Mouse (Mus musculus): ENCODE results near the gene Rhbdf1. TPM values are rescaled to one million over a fixed set of nuclear protein-coding genes. Genes with fewer than 3 reads are reported as not detected.
A peak's percentile ranks its signal among the peaks of the same experiment; 100 is the strongest.

Gene Rhbdf1
- polyA plus RNA-seq (2015; fragmentation: Nextera tagmentation; extraction: Ambion mirVana) = 4.8 and 6.4 TPM in 2 replicates

GRCm38 (mm10) chr11:32221951-32222409, at the start of gene Rhbdf1:
TSS of gene Rhbdf1 (minus strand) at chr11:32222300.
- Histone ChIP-seq H3K4me1 (ENCODE audit: insufficient read depth) (peaks cover 32% of the 10 kb centered on the region), H3K27me3 (ENCODE audit: insufficient read depth, low read length) (peaks cover 57% of the 10 kb centered on the region), H3K9me3 (ENCODE audit: low read length) (no peaks in the 10 kb centered on the region), H3K36me3 (replicated peaks; ENCODE audit: insufficient read depth, low read length) (no peaks in the 10 kb centered on the region), H3K9ac (replicated peaks) (peak within 1 kb of the TSS; percentile 70), H3K4me2 (ENCODE audit: low read depth, low read length) (peak within 1 kb of the TSS; percentile 77), H3K4me3 (ENCODE audit: low read depth, low read length) (peak within 1 kb of the TSS; percentile 59), H3K27ac (ENCODE audit: low read depth) (peak within 1 kb of the TSS; percentile 69)
- peak; percentile 51 for ATAC-seq
- no peak for TF ChIP-seq EP300 (IDR thresholded peaks at IDR 0.05; ENCODE audit: low read depth)
- TF ChIP-seq CTCF (IDR thresholded peaks at IDR 0.05; ENCODE audit: low read depth) = no peak
- under 1% methylated on average over 55 of the region's 72 CpGs for WGBS (ENCODE audit: insufficient replicate concordance)
- peak; percentile 62 for DNase-seq

GRCm38 (mm10) chr11:32271178-32271577, 49.1 kb upstream of the Rhbdf1 start:
- 34% methylated on average over 4 of the region's 4 CpGs for WGBS (ENCODE audit: insufficient replicate concordance)
- TF ChIP-seq EP300 (IDR thresholded peaks at IDR 0.05; ENCODE audit: low read depth) = no peak
- TF ChIP-seq CTCF (IDR thresholded peaks at IDR 0.05; ENCODE audit: low read depth) = no peak
- H3K4me1 ChIP-seq (ENCODE audit: insufficient read depth) = peaks cover 24% of the 10 kb centered on the region

GRCm38 (mm10) chr11:32268952-32269351, 46.9 kb upstream of the Rhbdf1 start:
- peak; percentile 71 for DNase-seq
- peak overlapping the region; percentile 89 for H3K4me2 ChIP-seq (ENCODE audit: low read depth, low read length)

More at GRCm38 (mm10) chr11:32271178-32271577, 49.1 kb upstream of the Rhbdf1 start:
- H3K9ac ChIP-seq (replicated peaks) = no peak overlapping the region
- no peaks in the 10 kb centered on the region for H3K36me3 ChIP-seq (replicated peaks; ENCODE audit: insufficient read depth, low read length)
- no peaks in the 10 kb centered on the region for H3K9me3 ChIP-seq (ENCODE audit: low read length)
- DNase-seq (no peak), ATAC-seq (no peak)
- H3K4me2 ChIP-seq (ENCODE audit: low read depth, low read length) = no peak overlapping the region
- no peak overlapping the region for H3K27ac ChIP-seq (ENCODE audit: low read depth)
- no peak overlapping the region for H3K4me3 ChIP-seq (ENCODE audit: low read depth, low read length)
- no peaks in the 10 kb centered on the region for H3K27me3 ChIP-seq (ENCODE audit: insufficient read depth, low read length)

GRCm38 (mm10) chr11:32267964-32268363, 45.9 kb upstream of the Rhbdf1 start:
- no peaks in the 10 kb centered on the region for H3K27me3 ChIP-seq (ENCODE audit: insufficient read depth, low read length)
- TF ChIP-seq EP300 (IDR thresholded peaks at IDR 0.05; ENCODE audit: low read depth) (0 out of 2 replicates have a peak, but pooled peaks have one; percentile 9), CTCF (IDR thresholded peaks at IDR 0.05; ENCODE audit: low read depth) (no peak)
- H3K4me3 ChIP-seq (ENCODE audit: low read depth, low read length) = peak overlapping the region; percentile 76
- 23% methylated on average over 5 of the region's 5 CpGs for WGBS (ENCODE audit: insufficient replicate concordance)
- H3K27ac ChIP-seq (ENCODE audit: low read depth) = peak overlapping the region; percentile 97
- DNase-seq (no peak), ATAC-seq (peak; percentile 40)
- H3K4me2 ChIP-seq (ENCODE audit: low read depth, low read length) = peak overlapping the region; percentile 89
- no peaks in the 10 kb centered on the region for H3K36me3 ChIP-seq (replicated peaks; ENCODE audit: insufficient read depth, low read length)
- peaks cover 35% of the 10 kb centered on the region for H3K4me1 ChIP-seq (ENCODE audit: insufficient read depth)
- H3K9ac ChIP-seq (replicated peaks) = peak overlapping the region; percentile 93
- no peaks in the 10 kb centered on the region for H3K9me3 ChIP-seq (ENCODE audit: low read length)

More at GRCm38 (mm10) chr11:32268952-32269351, 46.9 kb upstream of the Rhbdf1 start:
- H3K36me3 ChIP-seq (replicated peaks; ENCODE audit: insufficient read depth, low read length) = no peaks in the 10 kb centered on the region
- H3K27me3 ChIP-seq (ENCODE audit: insufficient read depth, low read length) = no peaks in the 10 kb centered on the region
- H3K27ac ChIP-seq (ENCODE audit: low read depth) = peak overlapping the region; percentile 97
- TF ChIP-seq EP300 (IDR thresholded peaks at IDR 0.05; ENCODE audit: low read depth) (peak; percentile 98), CTCF (IDR thresholded peaks at IDR 0.05; ENCODE audit: low read depth) (no peak)
- H3K9ac ChIP-seq (replicated peaks) = peak overlapping the region; percentile 93
- WGBS (ENCODE audit: insufficient replicate concordance) = 61% methylated on average over 5 of the region's 5 CpGs
- no peaks in the 10 kb centered on the region for H3K9me3 ChIP-seq (ENCODE audit: low read length)
- H3K4me1 ChIP-seq (ENCODE audit: insufficient read depth) = peaks cover 35% of the 10 kb centered on the region
- H3K4me3 ChIP-seq (ENCODE audit: low read depth, low read length) = no peak overlapping the region
- peak; percentile 76 for ATAC-seq

GRCm38 (mm10) chr11:32267188-32267884, 45.2 kb upstream of the Rhbdf1 start, which contains the start of gene Nprl3:
TSS of gene Nprl3 (minus strand) at chr11:32267707.
- WGBS (ENCODE audit: insufficient replicate concordance) = under 1% methylated on average over 54 of the region's 54 CpGs
- Histone ChIP-seq H3K36me3 (replicated peaks; ENCODE audit: insufficient read depth, low read length) (0 out of 2 replicates have a peak, but pooled peaks cover 3% of the 10 kb centered on the region), H3K27me3 (ENCODE audit: insufficient read depth, low read length) (no peaks in the 10 kb centered on the region), H3K9ac (replicated peaks) (peak within 1 kb of the TSS; percentile 93), H3K4me1 (ENCODE audit: insufficient read depth) (peaks cover 35% of the 10 kb centered on the region), H3K4me2 (ENCODE audit: low read depth, low read length) (peak within 1 kb of the TSS; percentile 89), H3K9me3 (ENCODE audit: low read length) (no peaks in the 10 kb centered on the region), H3K27ac (ENCODE audit: low read depth) (peak within 1 kb of the TSS; percentile 97), H3K4me3 (ENCODE audit: low read depth, low read length) (peak within 1 kb of the TSS; percentile 76)
- DNase-seq = peak; percentile 96
- TF ChIP-seq CTCF (IDR thresholded peaks at IDR 0.05; ENCODE audit: low read depth) = no peak
- TF ChIP-seq EP300 (IDR thresholded peaks at IDR 0.05; ENCODE audit: low read depth) = peak; percentile 51; the same call in 1 of the 2 replicates
- ATAC-seq = peak; percentile 92

GRCm38 (mm10) chr11:32266776-32267175, 44.7 kb upstream of the Rhbdf1 start:
- H3K4me2 ChIP-seq (ENCODE audit: low read depth, low read length) = peak overlapping the region; percentile 89
- peaks cover 35% of the 10 kb centered on the region for H3K4me1 ChIP-seq (ENCODE audit: insufficient read depth)
- H3K36me3 ChIP-seq (replicated peaks; ENCODE audit: insufficient read depth, low read length) = peaks cover 7% of the 10 kb centered on the region; the same call in 1 of the 2 replicates
- DNase-seq (no peak), ATAC-seq (no peak)
- peak overlapping the region; percentile 76 for H3K4me3 ChIP-seq (ENCODE audit: low read depth, low read length)
- TF ChIP-seq EP300 (IDR thresholded peaks at IDR 0.05; ENCODE audit: low read depth) (no peak; the same call in 1 of the 2 replicates), CTCF (IDR thresholded peaks at IDR 0.05; ENCODE audit: low read depth) (no peak)
- peak overlapping the region; percentile 97 for H3K27ac ChIP-seq (ENCODE audit: low read depth)
- H3K27me3 ChIP-seq (ENCODE audit: insufficient read depth, low read length) = no peaks in the 10 kb centered on the region
- no peaks in the 10 kb centered on the region for H3K9me3 ChIP-seq (ENCODE audit: low read length)
- WGBS (ENCODE audit: insufficient replicate concordance) = 23% methylated on average over 6 of the region's 6 CpGs
- H3K9ac ChIP-seq (replicated peaks) = peak overlapping the region; percentile 93

Measured in liver, postnatal 0 days (tissue).